ENCODE assay signal across 20 mouse cellular contexts in the genomic region with DNA sequence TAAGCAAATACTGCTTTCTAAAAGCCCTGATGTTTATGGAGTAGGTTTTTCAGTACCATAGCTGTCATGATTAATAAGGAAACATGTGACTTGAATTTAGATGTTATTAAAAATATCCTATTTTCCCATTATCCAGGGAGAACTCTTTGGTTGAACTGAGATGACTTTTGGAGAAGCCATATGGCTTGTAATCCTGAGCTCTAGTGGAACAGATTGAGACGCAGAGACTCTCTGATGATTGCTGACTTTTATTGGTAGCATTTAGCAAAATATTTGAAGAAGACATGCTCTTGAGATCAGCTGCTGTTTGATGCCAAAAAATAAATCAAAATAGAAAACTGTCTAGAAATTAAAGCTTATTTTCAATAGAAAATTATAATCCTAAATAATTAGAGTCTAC.
"Had no signal": no experiment of that assay in that cellular context is flagged by ENCODE, and none has a peak within 500 bp of the region (broad histone marks: within the 10 kb centered on the region; RNA-seq: fewer than 3 reads in every experiment).

No protein-coding gene starts in this region.

- ATAC-seq: intestine, embryonic 16.5 days; liver, postnatal 0 days; lung, postnatal 0 days; midbrain, embryonic 15.5 days had no signal

- H3K9ac ChIP-seq: liver, embryonic 14.5 days; liver, postnatal 0 days; lung, embryonic 14.5 days; midbrain, embryonic 12.5 days; midbrain, embryonic 15.5 days; neural tube, embryonic 12.5 days; neural tube, embryonic 15.5 days had no signal

- H3K27ac ChIP-seq: left cerebral cortex, adult 2 months; liver, embryonic 14.5 days; macrophage; midbrain, embryonic 12.5 days; midbrain, embryonic 15.5 days; neural tube, embryonic 12.5 days; neural tube, embryonic 15.5 days; stomach, postnatal 0 days had no signal

- H3K4me1 ChIP-seq: midbrain, embryonic 12.5 days; midbrain, embryonic 15.5 days; neural tube, embryonic 12.5 days; neural tube, embryonic 15.5 days had no signal

- H3K36me3 ChIP-seq: midbrain, embryonic 12.5 days; midbrain, embryonic 15.5 days; neural tube, embryonic 12.5 days; neural tube, embryonic 15.5 days had no signal

- H3K9me3 ChIP-seq: midbrain, embryonic 12.5 days; midbrain, embryonic 15.5 days; neural tube, embryonic 12.5 days; neural tube, embryonic 15.5 days had no signal

- H3K4me3 ChIP-seq: left cerebral cortex, adult 2 months; midbrain, embryonic 12.5 days; midbrain, embryonic 15.5 days; neural tube, embryonic 12.5 days; neural tube, embryonic 15.5 days had no signal

- H3K4me2 ChIP-seq: lung, embryonic 14.5 days; midbrain, embryonic 12.5 days; midbrain, embryonic 15.5 days; neural tube, embryonic 12.5 days; neural tube, embryonic 15.5 days had no signal

- H3K27me3 ChIP-seq: midbrain, embryonic 12.5 days; midbrain, embryonic 15.5 days; neural tube, embryonic 12.5 days; neural tube, embryonic 15.5 days had no signal

- DNase-seq: kidney, adult 18-20 months; kidney, adult 9 months; kidney, postnatal 14 days; kidney, postnatal 4 days; liver, postnatal 0 days; lung, embryonic 14.5 days; right cerebral cortex, adult 18-20 months; right cerebral cortex, postnatal 14 days; right cerebral cortex, postnatal 4 days; thymus, postnatal 25 days had no signal
